Comparison of ENCODE assay signal across 9 mouse cellular contexts in the genomic region with DNA sequence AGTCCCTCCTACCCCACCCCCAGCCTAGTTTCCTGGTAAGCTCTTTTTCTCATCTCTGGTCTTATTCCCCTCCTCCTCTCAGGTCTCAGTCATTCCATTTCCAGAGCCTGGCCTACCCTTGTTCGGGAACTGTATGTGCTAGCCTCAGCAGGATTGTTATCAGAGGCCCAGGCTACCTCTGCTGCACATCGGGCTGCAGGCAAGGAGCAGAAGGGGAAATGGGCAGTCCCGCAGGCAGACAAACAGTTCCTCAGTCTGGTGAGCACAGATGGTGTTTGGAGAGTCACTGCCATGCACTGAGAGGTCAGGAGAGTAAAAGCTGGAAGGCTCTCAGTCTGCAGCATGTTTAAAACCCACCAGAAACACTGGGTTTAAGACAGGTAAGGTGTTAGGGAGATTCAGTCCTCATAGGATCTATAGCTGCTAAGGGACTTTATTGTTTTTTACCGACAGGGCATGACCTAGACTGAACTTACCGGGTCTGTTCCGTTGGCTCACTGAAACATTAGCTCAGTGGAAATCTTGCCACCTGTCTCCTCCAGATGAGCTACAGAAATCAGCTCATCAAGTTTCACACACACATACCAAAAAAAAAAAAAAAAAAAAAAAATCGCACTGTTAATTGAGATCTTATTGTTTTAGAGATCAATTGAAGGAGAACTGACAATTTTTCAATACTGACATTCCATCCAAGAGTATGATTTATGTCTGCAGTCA.
DNase-seq lines count a peak whose midpoint lies in the region; ATAC-seq and TF ChIP-seq lines count a peak whose summit lies in the region.
"Had no signal": no experiment of that assay in that cellular context is flagged by ENCODE, and none has a peak within 500 bp of the region (broad histone marks: within the 10 kb centered on the region; RNA-seq: fewer than 3 reads in every experiment).

No protein-coding gene starts in this region.

- no peaks in the 10 kb centered on the region for H3K27me3 ChIP-seq in spleen, adult 2 months (ENCODE audit: control insufficient read depth, insufficient read depth, low read length)
- H3K27me3 ChIP-seq in splenic B cell, adult 2 months (ENCODE audit: control insufficient read depth, insufficient read depth, low read length, poor library complexity, severe bottlenecking), result no peaks in the 10 kb centered on the region
- no peaks in the 10 kb centered on the region for H3K27me3 ChIP-seq in midbrain, embryonic 15.5 days (replicated peaks)
- H3K27me3 ChIP-seq: embryonic facial prominence, embryonic 15.5 days had no signal

- DNase-seq in heart, adult 11 months, result peak; percentile 93
- DNase-seq in heart, adult 9 months (ENCODE audit: low spot score in 2 of 2), result no peak
- DNase-seq in spleen, adult 2 months (ENCODE audit: low read depth in 1 of 2, low spot score in 2 of 2), result peak in 1 of 2 experiments; percentile 40
- DNase-seq in spleen, postnatal 14 days (ENCODE audit: low spot score in 2 of 2), result no peak
- peak; percentile 23 to 36 for DNase-seq in layer of hippocampus, postnatal 36 days
- peak; percentile 48 for DNase-seq in splenic B cell, adult 2 months (ENCODE audit: low read depth, low spot score)
- DNase-seq in adrenal gland, postnatal 25 days, result no peak

- peak overlapping the region; percentile 10; the same call in 1 of the 2 replicates for H3K27ac ChIP-seq in spleen, adult 2 months (ENCODE audit: insufficient read depth, low read length)
- H3K27ac ChIP-seq in midbrain, embryonic 15.5 days, result no peak overlapping the region
- H3K27ac ChIP-seq: embryonic facial prominence, embryonic 15.5 days had no signal

- TF ChIP-seq CTCF in spleen, adult 2 months (IDR thresholded peaks at IDR 0.05; ENCODE audit: extremely low read depth, insufficient read depth, insufficient read length, insufficient replicate concordance), result no peak

- no peaks in the 10 kb centered on the region for H3K36me3 ChIP-seq in spleen, adult 2 months (ENCODE audit: control insufficient read depth, insufficient read depth, low read length)
- no peaks in the 10 kb centered on the region for H3K36me3 ChIP-seq in splenic B cell, adult 2 months (ENCODE audit: control insufficient read depth, insufficient read depth, low read length, poor library complexity, severe bottlenecking)
- H3K36me3 ChIP-seq in midbrain, embryonic 15.5 days (replicated peaks), result no peaks in the 10 kb centered on the region
- H3K36me3 ChIP-seq: embryonic facial prominence, embryonic 15.5 days had no signal

- no peaks in the 10 kb centered on the region for H3K9me3 ChIP-seq in midbrain, embryonic 15.5 days
- H3K9me3 ChIP-seq: embryonic facial prominence, embryonic 15.5 days had no signal

- ATAC-seq in midbrain, embryonic 15.5 days (replicated peaks), result no peak

- H3K4me2 ChIP-seq in midbrain, embryonic 15.5 days, result no peak overlapping the region
- H3K4me2 ChIP-seq: embryonic facial prominence, embryonic 15.5 days had no signal

- 9% methylated on average over 7 of the region's 7 CpGs for WGBS in spleen, adult 2 months
- WGBS in midbrain, embryonic 15.5 days, result 46% methylated on average over 7 of the region's 7 CpGs

- H3K4me3 ChIP-seq in spleen, adult 2 months (ENCODE audit: extremely low read depth, insufficient read depth, insufficient read length), result no peak overlapping the region
- no peak overlapping the region for H3K4me3 ChIP-seq in midbrain, embryonic 15.5 days
- H3K4me3 ChIP-seq: embryonic facial prominence, embryonic 15.5 days had no signal

- H3K9ac ChIP-seq in midbrain, embryonic 15.5 days, result no peak overlapping the region
- H3K9ac ChIP-seq: embryonic facial prominence, embryonic 15.5 days had no signal

- TF ChIP-seq POLR2A in spleen, adult 2 months (IDR thresholded peaks at IDR 0.05; ENCODE audit: low read depth, low read length), result no peak

- peaks cover 9% of the 10 kb centered on the region for H3K4me1 ChIP-seq in spleen, adult 2 months (ENCODE audit: control insufficient read depth, insufficient read depth, insufficient read length)
- no peaks in the 10 kb centered on the region; the same call in 1 of the 2 replicates for H3K4me1 ChIP-seq in midbrain, embryonic 15.5 days

Comparison
In these comparisons a context has a peak if more than half of its experiments do, and no peak if none do; other contexts are left out.
1. DNase-seq: peak in heart, adult 11 months (single experiment), layer of hippocampus, postnatal 36 days (2 of 2) and splenic B cell, adult 2 months (single experiment); none in heart, adult 9 months (0 of 2), spleen, postnatal 14 days (0 of 2) and adrenal gland, postnatal 25 days (single experiment).